8 mouse cellular contexts compared by ENCODE assay signal in genomic region chr3:107754632-107755031, GRCm38 (mm10). TPM values are rescaled to one million over a fixed set of nuclear protein-coding genes. Genes with fewer than 3 reads are reported as not detected.
DNase-seq lines count a peak whose midpoint lies in the region; ATAC-seq and TF ChIP-seq lines count a peak whose summit lies in the region.

No protein-coding gene starts in this region.

- H3K9me3 ChIP-seq in forebrain, embryonic 11.5 days (ENCODE audit: control insufficient read depth, low read length) = no peaks in the 10 kb centered on the region
- no peaks in the 10 kb centered on the region for H3K9me3 ChIP-seq in forebrain, embryonic 16.5 days (ENCODE audit: control insufficient read depth, low read length)
- no peaks in the 10 kb centered on the region for H3K9me3 ChIP-seq in midbrain, embryonic 12.5 days
- no peaks in the 10 kb centered on the region for H3K9me3 ChIP-seq in midbrain, embryonic 13.5 days

- 49% methylated on average over 3 of the region's 3 CpGs for WGBS in forebrain, embryonic 11.5 days
- WGBS in forebrain, embryonic 16.5 days = 45% methylated on average over 3 of the region's 3 CpGs
- WGBS in midbrain, embryonic 12.5 days = 38% methylated on average over 3 of the region's 3 CpGs
- 40% methylated on average over 3 of the region's 3 CpGs for WGBS in midbrain, embryonic 13.5 days

- no peak overlapping the region for H3K9ac ChIP-seq in forebrain, embryonic 11.5 days (ENCODE audit: low read length)
- H3K9ac ChIP-seq in forebrain, embryonic 16.5 days (replicated peaks; ENCODE audit: low read depth, low read length) = no peak overlapping the region
- H3K9ac ChIP-seq in midbrain, embryonic 12.5 days (replicated peaks) = no peak overlapping the region
- no peak overlapping the region for H3K9ac ChIP-seq in midbrain, embryonic 13.5 days (replicated peaks)

- H3K4me1 ChIP-seq in forebrain, embryonic 11.5 days (replicated peaks; ENCODE audit: control insufficient read depth, insufficient read depth, low read length) = peaks cover 9% of the 10 kb centered on the region
- peaks cover 43% of the 10 kb centered on the region for H3K4me1 ChIP-seq in forebrain, embryonic 16.5 days (replicated peaks; ENCODE audit: control insufficient read depth, insufficient read depth, low read length)
- peaks cover 26% of the 10 kb centered on the region for H3K4me1 ChIP-seq in midbrain, embryonic 12.5 days
- peaks cover 25% of the 10 kb centered on the region for H3K4me1 ChIP-seq in midbrain, embryonic 13.5 days (replicated peaks)

- no peak overlapping the region for H3K27ac ChIP-seq in forebrain, embryonic 11.5 days (ENCODE audit: low read depth, low read length)
- no peak overlapping the region for H3K27ac ChIP-seq in forebrain, embryonic 16.5 days (ENCODE audit: low read length)
- H3K27ac ChIP-seq in midbrain, embryonic 12.5 days (replicated peaks) = no peak overlapping the region
- H3K27ac ChIP-seq in midbrain, embryonic 13.5 days = no peak overlapping the region

- H3K36me3 ChIP-seq in forebrain, embryonic 11.5 days (ENCODE audit: control insufficient read depth, insufficient read depth, low read length) = no peaks in the 10 kb centered on the region; the same call in 1 of the 2 replicates
- H3K36me3 ChIP-seq in forebrain, embryonic 16.5 days (ENCODE audit: control insufficient read depth, insufficient read depth) = no peaks in the 10 kb centered on the region
- peaks cover 16% of the 10 kb centered on the region; the same call in 1 of the 2 replicates for H3K36me3 ChIP-seq in midbrain, embryonic 12.5 days
- H3K36me3 ChIP-seq in midbrain, embryonic 13.5 days = 0 out of 2 replicates have a peak, but pooled peaks cover 13% of the 10 kb centered on the region

- no peak overlapping the region for H3K4me3 ChIP-seq in forebrain, embryonic 11.5 days (ENCODE audit: low read depth, low read length)
- H3K4me3 ChIP-seq in forebrain, embryonic 16.5 days (replicated peaks; ENCODE audit: low read length) = no peak overlapping the region
- no peak overlapping the region for H3K4me3 ChIP-seq in midbrain, embryonic 12.5 days
- H3K4me3 ChIP-seq in midbrain, embryonic 13.5 days (replicated peaks) = no peak overlapping the region

- peak; percentile 64 for DNase-seq in forebrain, embryonic 11.5 days (ENCODE audit: low spot score)
- peak; percentile 51 for DNase-seq in brain, embryonic 14.5 days (ENCODE audit: low read depth)
- peak; percentile 71 for DNase-seq in heart, postnatal 4 days
- peak; percentile 77 for DNase-seq in lung, postnatal 36 days
- DNase-seq in thymus, postnatal 36 days = peak; percentile 16 to 18

- TF ChIP-seq POLR2A in brain, embryonic 14.5 days (IDR thresholded peaks at IDR 0.05; ENCODE audit: borderline replicate concordance, extremely low read depth, insufficient read depth, insufficient read length, poor library complexity, severe bottlenecking) = no peak

- no peaks in the 10 kb centered on the region for H3K27me3 ChIP-seq in forebrain, embryonic 11.5 days (ENCODE audit: control insufficient read depth, insufficient read depth, low read length)
- H3K27me3 ChIP-seq in forebrain, embryonic 16.5 days (replicated peaks; ENCODE audit: control insufficient read depth, insufficient read depth, low read length) = no peaks in the 10 kb centered on the region
- 0 out of 2 replicates have a peak, but pooled peaks cover 4% of the 10 kb centered on the region for H3K27me3 ChIP-seq in midbrain, embryonic 12.5 days
- no peaks in the 10 kb centered on the region for H3K27me3 ChIP-seq in midbrain, embryonic 13.5 days

- TF ChIP-seq CTCF in brain, embryonic 14.5 days (IDR thresholded peaks at IDR 0.05; ENCODE audit: borderline replicate concordance, extremely low read depth, insufficient read depth, insufficient read length) = peak; percentile 67

- no peak overlapping the region for H3K4me2 ChIP-seq in forebrain, embryonic 11.5 days (ENCODE audit: low read depth, low read length, severe bottlenecking)
- no peak overlapping the region for H3K4me2 ChIP-seq in forebrain, embryonic 16.5 days (ENCODE audit: low read length)
- no peak overlapping the region for H3K4me2 ChIP-seq in midbrain, embryonic 12.5 days (replicated peaks)
- H3K4me2 ChIP-seq in midbrain, embryonic 13.5 days (replicated peaks) = no peak overlapping the region

- ATAC-seq in forebrain, embryonic 11.5 days (replicated peaks; ENCODE audit: low FRiP score) = no peak
- ATAC-seq in forebrain, embryonic 16.5 days = no peak
- ATAC-seq in midbrain, embryonic 12.5 days (ENCODE audit: low FRiP score, low read depth) = 0 out of 2 replicates have a peak, but pooled peaks have one; percentile 10
- ATAC-seq in midbrain, embryonic 13.5 days = no peak

RNA-seq across cellular contexts. Expression of gene Csf1, which starts 5.6 kb away (rescaled TPM):
- polyA plus RNA-seq in forebrain, embryonic 11.5 days (2014; fragmentation: Nextera tagmentation; extraction: Ambion mirVana) = 6.0 and 8.1 TPM in 2 replicates
- polyA plus RNA-seq in forebrain, embryonic 16.5 days (2015; fragmentation: Nextera tagmentation; extraction: Ambion mirVana) = 7.3 and 8.1 TPM in 2 replicates
- polyA plus RNA-seq in midbrain, embryonic 12.5 days (2016; fragmentation: Nextera tagmentation; extraction: Ambion mirVana) = 7.1 and 8.5 TPM in 2 replicates
- polyA plus RNA-seq in midbrain, embryonic 13.5 days (2015; fragmentation: Nextera tagmentation; extraction: Ambion mirVana) = 4.9 and 5.3 TPM in 2 replicates
- 6.4 and 8.5 TPM in 2 replicates for polyA plus RNA-seq in brain, embryonic 14.5 days (2012; rRNA removed)
- 10 to 100 TPM; 14.8 to 15.4 TPM for total RNA-seq in heart, postnatal 4 days (2021)

RNA-seq across cellular contexts. Expression of gene Ahcyl1, which starts 58.3 kb away (rescaled TPM):
- 122 and 127 TPM in 2 replicates for polyA plus RNA-seq in forebrain, embryonic 11.5 days (2014; fragmentation: Nextera tagmentation; extraction: Ambion mirVana)
- 110 and 117 TPM in 2 replicates for polyA plus RNA-seq in forebrain, embryonic 16.5 days (2015; fragmentation: Nextera tagmentation; extraction: Ambion mirVana)
- polyA plus RNA-seq in midbrain, embryonic 12.5 days (2016; fragmentation: Nextera tagmentation; extraction: Ambion mirVana) = 143 and 151 TPM in 2 replicates
- polyA plus RNA-seq in midbrain, embryonic 13.5 days (2015; fragmentation: Nextera tagmentation; extraction: Ambion mirVana) = 108 and 116 TPM in 2 replicates
- 173 and 195 TPM in 2 replicates for polyA plus RNA-seq in brain, embryonic 14.5 days (2012; rRNA removed)
- total RNA-seq in heart, postnatal 4 days (2021) = 10 to 100 TPM; 92.0 to 95.7 TPM

Comparison
In these comparisons a context has a peak if more than half of its experiments do, and no peak if none do; other contexts are left out.
1. DNase-seq: peak in every context shown above with its lines; median percentile 77 in lung, postnatal 36 days; 71 in heart, postnatal 4 days; 64 in forebrain, embryonic 11.5 days; 51 in brain, embryonic 14.5 days; 17 in thymus, postnatal 36 days.